Mouse (Mus musculus) ES-E14 (cell line): ENCODE results near the gene Pex14.

Source experiments
- CHD2 ChIP-seq: IDR thresholded peaks from 2 replicates; pipeline ENCODE4 v1.6.1; 2014; ENCODE audit warnings: mild to moderate bottlenecking, low read depth, low read length, inconsistent platforms
- HCFC1 ChIP-seq: IDR thresholded peaks from 2 replicates; pipeline ENCODE4 v1.6.1; 2012; ENCODE audit warnings: low read length, inconsistent platforms, borderline replicate concordance; ENCODE audit not compliant: insufficient read depth
- MAFK ChIP-seq: IDR thresholded peaks from 2 replicates; pipeline ENCODE4 v1.6.1; 2014; ENCODE audit warnings: mild to moderate bottlenecking, low read depth, low read length, inconsistent platforms; ENCODE audit not compliant: insufficient read depth
- ZC3H11A ChIP-seq: IDR thresholded peaks from 2 replicates; pipeline ENCODE4 v1.6.1; 2012; ENCODE audit warnings: low read depth, mild to moderate bottlenecking, inconsistent platforms, low read length, borderline replicate concordance

DNA sequence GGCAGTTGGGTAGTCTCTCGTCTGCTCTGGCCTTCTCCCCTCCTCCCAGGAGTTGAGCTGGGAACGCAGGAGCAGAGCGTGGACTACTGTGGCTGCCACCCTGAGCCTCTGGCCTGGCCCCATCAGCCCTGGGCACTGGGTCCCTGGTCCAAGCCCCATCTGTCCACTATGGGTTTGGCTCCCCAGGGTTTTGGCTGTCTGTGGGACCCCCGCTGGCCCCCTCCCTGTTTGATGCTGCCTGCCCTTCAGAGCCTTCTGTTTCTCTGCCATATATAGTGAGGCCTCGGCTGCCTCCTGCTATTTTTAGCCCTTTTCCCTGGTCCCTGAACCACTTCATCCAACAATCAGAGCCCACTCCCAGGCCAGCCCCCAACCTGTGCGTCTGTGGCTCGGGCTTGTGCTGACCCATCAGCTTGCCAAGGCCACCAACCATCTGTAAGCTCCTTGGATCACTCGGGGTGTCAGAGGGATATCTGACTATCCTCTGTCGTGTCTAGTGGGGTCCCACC lies 168.9 kb downstream of the Pex14 start:
- no peak for TF ChIP-seq CHD2
- no peak for TF ChIP-seq ZC3H11A
- no peak for TF ChIP-seq HCFC1
- TF ChIP-seq MAFK = no peak
